Mouse (Mus musculus) liver, embryonic 14.5 days (tissue): ENCODE measurements at regions not wholly inside any gene's neighbourhood (a gene's known extent, or its start where the extent isn't known, plus 50 kb on each side); places are given as distances from the start of the nearest gene placed in this dataset.
"Not testable (repeated sequence)": the region's sequence is repeated elsewhere in the genome, so short reads cannot be mapped to it uniquely, and the experiment has no call there.

Experiments
- ATAC-seq: fragments of 200-750 bp; cut with Nextera tagmentation; 2 replicates; pipeline ENCODE4 v1.8.0; 2017; ENCODE audit warnings: moderate number of reproducible peaks, mild to moderate bottlenecking, moderate library complexity; ENCODE audit not compliant: insufficient read depth
- DNase-seq, 3 experiments: peaks; one replicate each; pipeline ENCODE4 v3.0.0-alpha.2; 2012 to 2013; ENCODE audit warnings: low read depth in 3 of 3, low spot score in 3 of 3
- H3K27ac ChIP-seq: fragments of 300-500 bp; sonication (generic); 2 replicates; pipeline ENCODE4 v1.5.1; 2014; ENCODE audit warnings: moderate library complexity, mild to moderate bottlenecking, control low read depth, inconsistent platforms
- H3K27me3 ChIP-seq: fragments of 300-500 bp; sonication (generic); 2 replicates; pipeline ENCODE4 v1.6.1; 2014; ENCODE audit warnings: mild to moderate bottlenecking, low read length, moderate library complexity; ENCODE audit not compliant: control insufficient read depth, insufficient read depth
- H3K36me3 ChIP-seq: fragments of 300-500 bp; sonication (generic); replicated peaks from 2 replicates; pipeline ENCODE4 v1.6.1; 2014; ENCODE audit warnings: low read depth; ENCODE audit not compliant: control insufficient read depth, insufficient read depth
- H3K4me1 ChIP-seq, 2 experiments: fragments of 200-500 bp in 1 of 2; fragments of 300-500 bp in 1 of 2; sonication (generic) in 1 of 2; replicated peaks; 2 replicates each; pipeline ENCODE4 v1.6.1; 2012 to 2014; ENCODE audit warnings: antibody characterized with exemption in 1 of 2, inconsistent platforms in 1 of 2, low read length in 1 of 2; ENCODE audit not compliant: control insufficient read depth in 2 of 2, insufficient read depth in 2 of 2
- H3K4me2 ChIP-seq: fragments of 300-500 bp; sonication (generic); 2 replicates; pipeline ENCODE4 v1.6.1; 2014; ENCODE audit warnings: low read depth, mild to moderate bottlenecking, control low read depth, moderate library complexity
- H3K4me3 ChIP-seq, 2 experiments: fragments of 200-500 bp in 1 of 2; fragments of 300-500 bp in 1 of 2; sonication (generic) in 1 of 2; 2 replicates each; pipeline ENCODE4 v1.5.1; 2012 to 2014; ENCODE audit warnings: low read depth in 2 of 2, low read length in 2 of 2, mild to moderate bottlenecking in 2 of 2, control low read depth in 1 of 2, inconsistent platforms in 1 of 2, moderate library complexity in 1 of 2; ENCODE audit not compliant: insufficient read depth in 1 of 2
- H3K9ac ChIP-seq: fragments of 300-500 bp; sonication (generic); replicated peaks from 2 replicates; pipeline ENCODE4 v1.6.1; 2014; ENCODE audit warnings: mild to moderate bottlenecking, control low read depth, moderate library complexity
- H3K9me3 ChIP-seq: fragments of 300-500 bp; sonication (generic); 2 replicates; pipeline ENCODE4 v1.6.1; 2016; ENCODE audit warnings: low read length, mixed read lengths; ENCODE audit not compliant: control insufficient read depth
- CTCF ChIP-seq: IDR thresholded peaks from 2 replicates; pipeline ENCODE4 v1.5.1; 2016; ENCODE audit warnings: antibody characterized with exemption, low read depth, control low read depth
- EP300 ChIP-seq: IDR thresholded peaks from 2 replicates; pipeline ENCODE4 v1.6.1; 2016; ENCODE audit warnings: antibody characterized with exemption, low read depth
- WGBS: fragments of 180-500 bp; shearing (Covaris S2); extraction: QIAGEN DNeasy Blood & Tissue Kit; methylation state at CpG from one replicate; pipeline ENCODE4 v1.1.7; 2014; ENCODE audit not compliant: insufficient replicate concordance; 5-methylcytosine and 5-hydroxymethylcytosine counted together

GRCm38 (mm10) chr17:82909189-82909588 is 305.9 kb upstream of the Pkdcc start:
- Histone ChIP-seq H3K9me3 (no peaks in the 10 kb centered on the region), H3K4me3 (no peak overlapping the region), H3K36me3 (no peaks in the 10 kb centered on the region), H3K4me1 (no peaks in the 10 kb centered on the region), H3K27me3 (no peaks in the 10 kb centered on the region), H3K4me2 (no peak overlapping the region), H3K27ac (no peak overlapping the region), H3K9ac (no peak overlapping the region)
- DNase-seq (no peak), ATAC-seq (no peak)
- 46% methylated on average over 2 of the region's 2 CpGs for WGBS
- TF ChIP-seq EP300: no peak
- no peak for TF ChIP-seq CTCF

GRCm38 (mm10) chr17:82922986-82923385 is 292.1 kb upstream of the Pkdcc start:
- H3K4me2 ChIP-seq, H3K27me3 ChIP-seq, H3K9me3 ChIP-seq, ATAC-seq, H3K27ac ChIP-seq, H3K36me3 ChIP-seq, DNase-seq, H3K4me3 ChIP-seq, H3K9ac ChIP-seq, H3K4me1 ChIP-seq: not testable (repeated sequence)
- 35% methylated on average over 4 of the region's 4 CpGs for WGBS

GRCm38 (mm10) chr17:82925751-82926150 is 289.3 kb upstream of the Pkdcc start:
- no peak for TF ChIP-seq EP300
- TF ChIP-seq CTCF: no peak
- Histone ChIP-seq H3K36me3 (no peaks in the 10 kb centered on the region), H3K4me1 (no peaks in the 10 kb centered on the region), H3K9ac (no peak overlapping the region), H3K27ac (no peak overlapping the region), H3K4me2 (no peak overlapping the region), H3K27me3 (no peaks in the 10 kb centered on the region), H3K9me3 (no peaks in the 10 kb centered on the region), H3K4me3 (no peak overlapping the region)
- WGBS: 58% methylated on average over 2 of the region's 2 CpGs
- ATAC-seq (no peak), DNase-seq (no peak)

- Histone ChIP-seq H3K27me3 (no peaks in the 10 kb centered on the region), H3K9me3 (no peaks in the 10 kb centered on the region), H3K9ac (no peak overlapping the region), H3K4me2 (no peak overlapping the region), H3K36me3 (no peaks in the 10 kb centered on the region), H3K27ac (no peak overlapping the region), H3K4me3 (no peak overlapping the region), H3K4me1 (no peaks in the 10 kb centered on the region)
- DNase-seq (no peak), ATAC-seq (no peak)
- WGBS: 58% methylated on average over 3 of the region's 3 CpGs
- no peak for TF ChIP-seq CTCF
- TF ChIP-seq EP300: no peak
These were observed 287.4 kb upstream of the Pkdcc start for GRCm38 (mm10) chr17:82927681-82928080.

GRCm38 (mm10) chr17:82929511-82929910 is 285.6 kb upstream of the Pkdcc start:
- WGBS: 64% methylated on average over 3 of the region's 3 CpGs
- Histone ChIP-seq H3K9ac (no peak overlapping the region), H3K4me1 (no peaks in the 10 kb centered on the region), H3K4me2 (no peak overlapping the region), H3K4me3 (no peak overlapping the region), H3K36me3 (no peaks in the 10 kb centered on the region), H3K27me3 (no peaks in the 10 kb centered on the region), H3K9me3 (no peaks in the 10 kb centered on the region), H3K27ac (no peak overlapping the region)
- no peak for ATAC-seq
- no peak for DNase-seq
- TF ChIP-seq CTCF (no peak), EP300 (no peak)

- ATAC-seq (no peak), DNase-seq (no peak)
- Histone ChIP-seq H3K4me3 (no peak overlapping the region), H3K9me3 (no peaks in the 10 kb centered on the region), H3K4me1 (no peaks in the 10 kb centered on the region), H3K4me2 (no peak overlapping the region), H3K36me3 (no peaks in the 10 kb centered on the region), H3K9ac (no peak overlapping the region), H3K27ac (no peak overlapping the region), H3K27me3 (no peaks in the 10 kb centered on the region)
- TF ChIP-seq EP300 (no peak), CTCF (no peak)
- 19% methylated on average over 1 of the region's 1 CpGs for WGBS
These were observed 284.4 kb upstream of the Pkdcc start for GRCm38 (mm10) chr17:82930738-82931137.
